Mouse (Mus musculus) limb, embryonic 14.5 days (tissue): ENCODE results near the gene Mettl23. TPM values are rescaled to one million over a fixed set of nuclear protein-coding genes. Genes with fewer than 3 reads are reported as not detected.

Experiments used
- ATAC-seq: fragments of 200-750 bp; cut with Nextera tagmentation; 2 replicates; pipeline ENCODE4 v1.8.0; 2017; ENCODE audit warnings: low read depth, moderate number of reproducible peaks, moderate TSS enrichment; ENCODE audit not compliant: low FRiP score
- DNase-seq: peaks from one replicate; pipeline ENCODE4 v3.0.0-alpha.2; 2015; ENCODE audit warnings: low spot score
- H3K27ac ChIP-seq: fragments of 300-500 bp; sonication (generic); replicated peaks from 2 replicates; pipeline ENCODE4 v1.5.1; 2014; ENCODE audit warnings: low read depth, mild to moderate bottlenecking, low read length, moderate library complexity, mixed read lengths
- H3K27me3 ChIP-seq: fragments of 300-500 bp; sonication (generic); 2 replicates; pipeline ENCODE4 v1.6.1; 2014; ENCODE audit warnings: low read length, mixed read lengths; ENCODE audit not compliant: control insufficient read depth, insufficient read depth
- H3K36me3 ChIP-seq: fragments of 300-500 bp; sonication (generic); 2 replicates; pipeline ENCODE4 v1.6.1; 2014; ENCODE audit warnings: mild to moderate bottlenecking, low read length, moderate library complexity, mixed read lengths; ENCODE audit not compliant: control insufficient read depth, insufficient read depth
- H3K4me1 ChIP-seq: fragments of 300-500 bp; sonication (generic); 2 replicates; pipeline ENCODE4 v1.6.1; 2014; ENCODE audit warnings: antibody characterized with exemption, low read length, mixed read lengths; ENCODE audit not compliant: control insufficient read depth, insufficient read depth
- H3K4me2 ChIP-seq: fragments of 300-500 bp; sonication (generic); replicated peaks from 2 replicates; pipeline ENCODE4 v1.6.1; 2014; ENCODE audit warnings: low read depth, mild to moderate bottlenecking, low read length, moderate library complexity; ENCODE audit not compliant: severe bottlenecking
- H3K4me3 ChIP-seq: fragments of 300-500 bp; sonication (generic); replicated peaks from 2 replicates; pipeline ENCODE4 v1.5.1; 2014; ENCODE audit warnings: low read length
- H3K9ac ChIP-seq: fragments of 300-500 bp; sonication (generic); 2 replicates; pipeline ENCODE4 v1.6.1; 2014; ENCODE audit warnings: mild to moderate bottlenecking, low read depth, low read length, moderate library complexity; ENCODE audit not compliant: severe bottlenecking
- H3K9me3 ChIP-seq: fragments of 300-500 bp; sonication (generic); 2 replicates; pipeline ENCODE4 v1.6.1; 2016; ENCODE audit warnings: low read length; ENCODE audit not compliant: control insufficient read depth
- POLR2A ChIP-seq: fragments of 200-500 bp; IDR thresholded peaks from 2 replicates; pipeline ENCODE4 v1.8.0; 2012; ENCODE audit warnings: inconsistent platforms, mild to moderate bottlenecking, moderate library complexity, borderline replicate concordance; ENCODE audit not compliant: insufficient read depth, insufficient read length; ENCODE audit errors: extremely low read depth
- WGBS: fragments of 180-500 bp; shearing (Covaris S2); extraction: QIAGEN DNeasy Blood & Tissue Kit; methylation state at CpG from one replicate; pipeline ENCODE4 v1.1.7; 2014; 5-methylcytosine and 5-hydroxymethylcytosine counted together
- polyA plus RNA-seq, 2 experiments: library from polyadenylated mRNA; depleted of rRNA in 1 of 2; stranded (reverse) in 1 of 2; unstranded in 1 of 2; fragments of >200 nt; fragmentation: Nextera tagmentation in 1 of 2; extraction: Ambion mirVana in 1 of 2; gene quantifications; 2 replicates each; pipeline versions ENCODE4 v1.2.1 to v1.2.3; 2012 to 2014

The Mettl23 gene
- polyA plus RNA-seq, 2 experiments: 51.0 to 77.9 TPM

DNA sequence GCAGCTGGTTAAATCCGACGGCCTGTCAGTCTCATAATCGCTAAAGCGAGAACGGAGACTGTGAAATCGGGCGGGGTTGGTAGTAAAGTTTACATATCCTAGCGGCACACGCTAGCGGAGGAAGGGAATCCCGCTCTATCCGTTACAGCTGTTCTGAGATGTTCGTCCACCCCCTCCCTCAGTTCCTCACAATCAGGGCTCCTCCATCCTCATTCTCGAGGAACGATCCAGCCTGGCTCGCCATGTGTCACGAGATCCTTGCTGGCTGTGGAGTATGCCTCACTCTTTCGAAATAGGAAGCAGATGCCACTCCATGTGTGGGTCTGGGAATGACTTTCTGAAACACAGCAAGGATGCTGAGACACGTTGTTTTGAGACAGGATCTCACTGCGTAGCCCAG, 30.9 kb downstream of the Mettl23 start:
- 59% methylated on average over 20 of the region's 20 CpGs for WGBS
- H3K4me1 ChIP-seq: no peaks in the 10 kb centered on the region
- H3K27me3 ChIP-seq: no peaks in the 10 kb centered on the region
- no peak overlapping the region for H3K4me2 ChIP-seq
- no peak overlapping the region for H3K9ac ChIP-seq
- H3K9me3 ChIP-seq: no peaks in the 10 kb centered on the region
- H3K4me3 ChIP-seq: no peak overlapping the region
- no peak overlapping the region for H3K27ac ChIP-seq
- peak; percentile 73 for DNase-seq
- H3K36me3 ChIP-seq: peaks cover 50% of the 10 kb centered on the region
- peak; percentile 56 for ATAC-seq
- no peak for TF ChIP-seq POLR2A

DNA sequence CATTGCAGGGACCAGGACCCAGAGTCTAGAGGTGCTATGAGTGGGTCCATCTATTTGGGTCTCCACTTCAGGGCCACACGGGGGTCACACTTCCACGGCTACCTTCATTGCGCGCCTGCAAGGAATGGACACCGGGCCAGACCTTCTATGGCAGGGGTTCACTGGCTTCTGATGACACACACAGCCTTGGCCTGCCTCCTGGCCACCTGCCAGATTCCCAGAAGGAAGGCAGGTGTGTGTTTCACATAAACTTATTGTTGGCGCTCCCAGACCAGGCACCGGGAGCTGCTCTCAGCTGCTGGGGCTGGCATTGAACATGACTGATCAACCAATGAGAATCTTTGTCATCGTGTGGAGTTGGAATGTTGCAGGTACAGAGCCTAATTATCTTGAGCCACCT, 35.4 kb downstream of the Mettl23 start:
- H3K27me3 ChIP-seq: no peaks in the 10 kb centered on the region
- 59% methylated on average over 8 of the region's 8 CpGs for WGBS
- no peak overlapping the region for H3K9ac ChIP-seq
- no peak for DNase-seq
- H3K27ac ChIP-seq: no peak overlapping the region
- H3K4me3 ChIP-seq: no peak overlapping the region
- H3K4me1 ChIP-seq: no peaks in the 10 kb centered on the region
- TF ChIP-seq POLR2A: no peak
- peaks cover 15% of the 10 kb centered on the region for H3K36me3 ChIP-seq
- ATAC-seq: no peak
- no peaks in the 10 kb centered on the region for H3K9me3 ChIP-seq
- no peak overlapping the region for H3K4me2 ChIP-seq

DNA sequence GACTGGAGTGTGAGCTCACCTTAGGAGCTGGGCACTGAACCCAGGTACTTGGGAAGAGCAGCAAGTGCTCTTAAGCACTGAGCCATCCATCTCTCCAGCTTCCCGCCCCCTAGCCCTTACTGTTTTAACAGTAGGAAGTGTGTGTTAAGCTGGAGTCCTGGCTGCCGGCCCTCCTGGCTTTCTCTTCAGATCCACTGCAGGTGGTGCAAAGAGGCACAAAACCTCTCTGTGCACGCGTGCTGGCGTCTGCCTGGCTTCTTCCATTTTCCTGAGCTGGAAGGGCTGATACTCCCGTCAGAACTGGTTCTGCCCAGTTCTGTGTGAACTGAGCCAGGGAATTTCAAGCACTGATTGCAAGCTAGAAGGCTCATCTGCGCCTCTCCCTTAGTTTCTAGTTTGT, 37.8 kb downstream of the Mettl23 start:
- Histone ChIP-seq H3K27me3 (no peaks in the 10 kb centered on the region), H3K4me2 (no peak overlapping the region), H3K9me3 (no peaks in the 10 kb centered on the region), H3K4me3 (no peak overlapping the region), H3K27ac (no peak overlapping the region), H3K36me3 (no peaks in the 10 kb centered on the region), H3K4me1 (peaks cover 3% of the 10 kb centered on the region), H3K9ac (no peak overlapping the region)
- no peak for DNase-seq
- no peak for TF ChIP-seq POLR2A
- ATAC-seq: no peak
- 64% methylated on average over 7 of the region's 7 CpGs for WGBS

GRCm38 (mm10) chr11:116881440-116881839, 38.4 kb downstream of the Mettl23 start:
- DNase-seq (no peak), ATAC-seq (no peak)
- Histone ChIP-seq H3K4me2 (no peak overlapping the region), H3K4me1 (peaks cover 4% of the 10 kb centered on the region), H3K27ac (no peak overlapping the region), H3K9me3 (no peaks in the 10 kb centered on the region), H3K36me3 (no peaks in the 10 kb centered on the region), H3K27me3 (no peaks in the 10 kb centered on the region), H3K9ac (no peak overlapping the region), H3K4me3 (no peak overlapping the region)
- TF ChIP-seq POLR2A: no peak
- 50% methylated on average over 5 of the region's 5 CpGs for WGBS

GRCm38 (mm10) chr11:116882446-116882845, 39.4 kb downstream of the Mettl23 start:
- Histone ChIP-seq H3K4me2 (no peak overlapping the region), H3K27ac (no peak overlapping the region), H3K9ac (no peak overlapping the region), H3K9me3 (no peaks in the 10 kb centered on the region), H3K4me1 (peaks cover 4% of the 10 kb centered on the region), H3K4me3 (no peak overlapping the region), H3K27me3 (no peaks in the 10 kb centered on the region), H3K36me3 (no peaks in the 10 kb centered on the region)
- ATAC-seq (no peak), DNase-seq (no peak)
- no peak for TF ChIP-seq POLR2A
- WGBS: 80% methylated on average over 10 of the region's 10 CpGs

- 88% methylated on average over 6 of the region's 6 CpGs for WGBS
- Histone ChIP-seq H3K27me3 (no peaks in the 10 kb centered on the region), H3K4me2 (no peak overlapping the region), H3K9me3 (no peaks in the 10 kb centered on the region), H3K27ac (no peak overlapping the region), H3K4me3 (no peak overlapping the region), H3K9ac (no peak overlapping the region), H3K4me1 (peaks cover 4% of the 10 kb centered on the region), H3K36me3 (no peaks in the 10 kb centered on the region)
- ATAC-seq (no peak), DNase-seq (no peak)
- TF ChIP-seq POLR2A: no peak
Measured at GRCm38 (mm10) chr11:116884061-116884460, 41.0 kb downstream of the Mettl23 start.
